Mouse (Mus musculus): ENCODE data around the gene Bcl2l13. TPM values are rescaled to one million over a fixed set of nuclear protein-coding genes. Genes with fewer than 3 reads are reported as not detected.
A peak's percentile ranks its signal among the peaks of the same experiment; 100 is the strongest.

Bcl2l13 gene
- polyA plus RNA-seq, 1 experiment: 25.4 TPM

- peaks cover 2% of the 10 kb centered on the region; the same call in 1 of the 2 replicates for H3K4me1 ChIP-seq (ENCODE audit: control insufficient read depth, insufficient read depth, low read length)
- H3K4me3 ChIP-seq (ENCODE audit: insufficient read depth, low read length): no peak overlapping the region
- H3K27ac ChIP-seq (ENCODE audit: insufficient read depth, low read length): no peak overlapping the region
- no peak for TF ChIP-seq POLR2A (IDR thresholded peaks at IDR 0.05; ENCODE audit: low read depth, low read length)
Observed at GRCm38 (mm10) chr6:120854413-120854812, 18.4 kb downstream of the Bcl2l13 start.

- Histone ChIP-seq H3K4me3 (ENCODE audit: insufficient read depth, low read length) (no peak overlapping the region), H3K4me1 (ENCODE audit: control insufficient read depth, insufficient read depth, low read length) (peaks cover 2% of the 10 kb centered on the region; the same call in 1 of the 2 replicates), H3K27ac (ENCODE audit: insufficient read depth, low read length) (no peak overlapping the region)
- no peak for TF ChIP-seq POLR2A (IDR thresholded peaks at IDR 0.05; ENCODE audit: low read depth, low read length)
Observed at GRCm38 (mm10) chr6:120858217-120858711, 22.3 kb downstream of the Bcl2l13 start.

- H3K4me3 ChIP-seq (ENCODE audit: insufficient read depth, low read length): no peak overlapping the region
- TF ChIP-seq POLR2A (IDR thresholded peaks at IDR 0.05; ENCODE audit: low read depth, low read length) (no peak), CTCF (IDR thresholded peaks at IDR 0.05; ENCODE audit: borderline replicate concordance, insufficient read depth, low read length) (no peak)
- peaks cover 2% of the 10 kb centered on the region; the same call in 1 of the 2 replicates for H3K4me1 ChIP-seq (ENCODE audit: control insufficient read depth, insufficient read depth, low read length)
- no peak overlapping the region for H3K27ac ChIP-seq (ENCODE audit: insufficient read depth, low read length)
Observed at GRCm38 (mm10) chr6:120860079-120860478, 24.1 kb downstream of the Bcl2l13 start.

- no peak for TF ChIP-seq CTCF (IDR thresholded peaks at IDR 0.05; ENCODE audit: borderline replicate concordance, insufficient read depth, low read length)
- TF ChIP-seq POLR2A (IDR thresholded peaks at IDR 0.05; ENCODE audit: low read depth, low read length): no peak
- H3K4me1 ChIP-seq (ENCODE audit: control insufficient read depth, insufficient read depth, low read length): peaks cover 14% of the 10 kb centered on the region
- H3K4me3 ChIP-seq (ENCODE audit: insufficient read depth, low read length): no peak overlapping the region
- peak overlapping the region; percentile 27 for H3K27ac ChIP-seq (ENCODE audit: insufficient read depth, low read length)
Observed at GRCm38 (mm10) chr6:120866051-120866814, 30.2 kb downstream of the Bcl2l13 start.

GRCm38 (mm10) chr6:120868824-120869223 is 32.8 kb downstream of the Bcl2l13 start:
- H3K27ac ChIP-seq (ENCODE audit: insufficient read depth, low read length): peak overlapping the region; percentile 58
- no peak for TF ChIP-seq POLR2A (IDR thresholded peaks at IDR 0.05; ENCODE audit: low read depth, low read length)
- TF ChIP-seq CTCF (IDR thresholded peaks at IDR 0.05; ENCODE audit: borderline replicate concordance, insufficient read depth, low read length): no peak
- no peak overlapping the region for H3K4me3 ChIP-seq (ENCODE audit: insufficient read depth, low read length)
- peaks cover 19% of the 10 kb centered on the region for H3K4me1 ChIP-seq (ENCODE audit: control insufficient read depth, insufficient read depth, low read length)

- TF ChIP-seq CTCF (IDR thresholded peaks at IDR 0.05; ENCODE audit: borderline replicate concordance, insufficient read depth, low read length) (no peak), POLR2A (IDR thresholded peaks at IDR 0.05; ENCODE audit: low read depth, low read length) (no peak)
- Histone ChIP-seq H3K4me3 (ENCODE audit: insufficient read depth, low read length) (no peak overlapping the region), H3K4me1 (ENCODE audit: control insufficient read depth, insufficient read depth, low read length) (peaks cover 15% of the 10 kb centered on the region), H3K27ac (ENCODE audit: insufficient read depth, low read length) (no peak overlapping the region)
Observed at GRCm38 (mm10) chr6:120871286-120871685, 35.3 kb downstream of the Bcl2l13 start.

- peaks cover 9% of the 10 kb centered on the region for H3K4me1 ChIP-seq (ENCODE audit: control insufficient read depth, insufficient read depth, low read length)
- H3K27ac ChIP-seq (ENCODE audit: insufficient read depth, low read length): peak overlapping the region; percentile 8; the same call in 1 of the 2 replicates
- no peak overlapping the region for H3K4me3 ChIP-seq (ENCODE audit: insufficient read depth, low read length)
- TF ChIP-seq CTCF (IDR thresholded peaks at IDR 0.05; ENCODE audit: borderline replicate concordance, insufficient read depth, low read length): no peak
- no peak for TF ChIP-seq POLR2A (IDR thresholded peaks at IDR 0.05; ENCODE audit: low read depth, low read length)
Observed at GRCm38 (mm10) chr6:120873874-120874273, 37.9 kb downstream of the Bcl2l13 start.

GRCm38 (mm10) chr6:120879046-120879445 is 43.0 kb downstream of the Bcl2l13 start:
- Histone ChIP-seq H3K4me3 (ENCODE audit: insufficient read depth, low read length) (no peak overlapping the region), H3K4me1 (ENCODE audit: control insufficient read depth, insufficient read depth, low read length) (no peaks in the 10 kb centered on the region), H3K27ac (ENCODE audit: insufficient read depth, low read length) (no peak overlapping the region)
- TF ChIP-seq POLR2A (IDR thresholded peaks at IDR 0.05; ENCODE audit: low read depth, low read length) (no peak), CTCF (IDR thresholded peaks at IDR 0.05; ENCODE audit: borderline replicate concordance, insufficient read depth, low read length) (no peak)

- H3K4me3 ChIP-seq (ENCODE audit: insufficient read depth, low read length): no peak overlapping the region
- TF ChIP-seq POLR2A (IDR thresholded peaks at IDR 0.05; ENCODE audit: low read depth, low read length) (no peak), CTCF (IDR thresholded peaks at IDR 0.05; ENCODE audit: borderline replicate concordance, insufficient read depth, low read length) (no peak)
- no peak overlapping the region for H3K27ac ChIP-seq (ENCODE audit: insufficient read depth, low read length)
- no peaks in the 10 kb centered on the region for H3K4me1 ChIP-seq (ENCODE audit: control insufficient read depth, insufficient read depth, low read length)
Observed at GRCm38 (mm10) chr6:120884436-120884835, 48.4 kb downstream of the Bcl2l13 start.

GRCm38 (mm10) chr6:120886696-120887095 is 50.7 kb downstream of the Bcl2l13 start:
- TF ChIP-seq CTCF (IDR thresholded peaks at IDR 0.05; ENCODE audit: borderline replicate concordance, insufficient read depth, low read length) (no peak), POLR2A (IDR thresholded peaks at IDR 0.05; ENCODE audit: low read depth, low read length) (no peak)
- H3K4me3 ChIP-seq (ENCODE audit: insufficient read depth, low read length): no peak overlapping the region

More at GRCm38 (mm10) chr6:120886696-120887095, 50.7 kb downstream of the Bcl2l13 start:
- Histone ChIP-seq H3K4me1 (ENCODE audit: control insufficient read depth, insufficient read depth, low read length) (no peaks in the 10 kb centered on the region), H3K27ac (ENCODE audit: insufficient read depth, low read length) (no peak overlapping the region)
